9 mouse cellular contexts compared by ENCODE assay signal in the genomic region with DNA sequence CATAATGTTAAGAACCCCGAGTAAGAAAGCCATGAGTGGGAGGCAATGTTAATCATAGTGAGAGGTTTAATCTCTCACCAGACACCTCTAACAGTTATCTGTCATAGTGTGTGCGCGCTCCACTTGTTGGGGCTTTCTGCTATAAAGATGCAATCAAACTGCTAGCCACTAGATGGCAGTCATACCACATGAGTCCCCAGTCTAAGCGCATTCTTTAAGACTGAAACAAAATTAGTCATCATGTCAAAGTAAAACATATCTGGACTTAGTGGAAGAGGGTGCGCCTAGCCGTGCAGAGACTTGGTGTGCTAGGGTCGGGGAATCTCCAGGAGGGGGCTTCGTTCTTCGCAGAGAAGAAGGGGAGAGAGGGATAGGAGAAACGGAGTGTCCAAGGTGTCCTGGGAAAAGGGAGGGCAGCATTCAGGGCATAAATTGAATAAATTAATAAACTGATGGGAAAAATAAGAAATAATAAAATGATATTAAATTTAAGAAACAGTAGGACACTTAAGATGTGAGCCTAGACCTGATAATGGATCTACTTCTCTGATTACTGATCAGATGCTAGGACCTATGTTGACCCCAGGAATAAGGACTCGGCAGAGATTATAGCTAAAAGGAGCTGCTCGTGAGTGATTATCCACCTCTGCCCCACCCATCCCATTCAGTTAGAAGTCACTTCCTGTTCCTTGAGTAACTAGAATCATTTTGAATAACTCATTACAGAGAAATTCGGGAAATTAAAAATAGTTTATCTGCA. TPM values are rescaled to one million over a fixed set of nuclear protein-coding genes. Genes with fewer than 3 reads are reported as not detected.
DNase-seq lines count a peak whose midpoint lies in the region; ATAC-seq and TF ChIP-seq lines count a peak whose summit lies in the region.
"Had no signal": no experiment of that assay in that cellular context is flagged by ENCODE, and none has a peak within 500 bp of the region (broad histone marks: within the 10 kb centered on the region; RNA-seq: fewer than 3 reads in every experiment).

No protein-coding gene starts in this region.

- H3K4me2 ChIP-seq in heart, embryonic 12.5 days: no peak overlapping the region
- no peak overlapping the region for H3K4me2 ChIP-seq in liver, embryonic 14.5 days (ENCODE audit: low read depth)
- H3K4me2 ChIP-seq in neural tube, embryonic 14.5 days (ENCODE audit: low read depth, low read length): 0 out of 2 replicates have a peak overlapping the region, but pooled peaks have one; percentile 20

- peak; percentile 95 for ATAC-seq in CD4-positive, CD25-positive, alpha-beta regulatory T cell, adult 4 months
- peak; percentile 45; the same call in 1 of the 2 replicates for ATAC-seq in heart, embryonic 12.5 days (ENCODE audit: insufficient number of reproducible peaks, low FRiP score)
- no peak for ATAC-seq in liver, embryonic 14.5 days (ENCODE audit: insufficient read depth)
- peak; percentile 92 for ATAC-seq in neural tube, embryonic 14.5 days (ENCODE audit: low read depth)

- no peak overlapping the region for H3K27ac ChIP-seq in heart, embryonic 12.5 days (ENCODE audit: poor library complexity, severe bottlenecking)
- H3K27ac ChIP-seq in liver, embryonic 14.5 days: no peak overlapping the region
- H3K27ac ChIP-seq in neural tube, embryonic 14.5 days (ENCODE audit: low read depth, low read length): no peak overlapping the region
- H3K27ac ChIP-seq: macrophage had no signal

- no peak overlapping the region for H3K9ac ChIP-seq in heart, embryonic 12.5 days
- no peak overlapping the region for H3K9ac ChIP-seq in liver, embryonic 14.5 days (replicated peaks)
- H3K9ac ChIP-seq in neural tube, embryonic 14.5 days (replicated peaks; ENCODE audit: low read depth, low read length): no peak overlapping the region

- peak; percentile 68 for DNase-seq in adipocyte (ENCODE audit: low spot score)
- DNase-seq in embryo, embryonic 10.5 days (ENCODE audit: low spot score): peak; percentile 82
- peak; percentile 57 for DNase-seq in kidney, postnatal 14 days
- peak in 2 of 3 experiments; percentile 0 to 23 for DNase-seq in liver, embryonic 14.5 days (ENCODE audit: low read depth in 3 of 3, low spot score in 3 of 3)
- peak; percentile 81 for DNase-seq in thymus, postnatal 14 days

- H3K4me3 ChIP-seq in heart, embryonic 12.5 days: no peak overlapping the region
- H3K4me3 ChIP-seq in liver, embryonic 14.5 days (ENCODE audit: insufficient read depth in 1 of 2, low read depth in 2 of 2, low read length in 2 of 2): no peak overlapping the region
- no peak overlapping the region for H3K4me3 ChIP-seq in neural tube, embryonic 14.5 days (ENCODE audit: low read depth, low read length)

- H3K36me3 ChIP-seq in heart, embryonic 12.5 days: no peaks in the 10 kb centered on the region
- no peaks in the 10 kb centered on the region for H3K36me3 ChIP-seq in liver, embryonic 14.5 days (replicated peaks; ENCODE audit: control insufficient read depth, insufficient read depth, low read depth)
- no peaks in the 10 kb centered on the region for H3K36me3 ChIP-seq in neural tube, embryonic 14.5 days (ENCODE audit: control insufficient read depth, insufficient read depth, low read length)

- H3K27me3 ChIP-seq in heart, embryonic 12.5 days (replicated peaks): no peaks in the 10 kb centered on the region
- no peaks in the 10 kb centered on the region for H3K27me3 ChIP-seq in liver, embryonic 14.5 days (ENCODE audit: control insufficient read depth, insufficient read depth, low read length)
- H3K27me3 ChIP-seq in neural tube, embryonic 14.5 days (ENCODE audit: control insufficient read depth, insufficient read depth, low read length): no peaks in the 10 kb centered on the region

- no peaks in the 10 kb centered on the region for H3K9me3 ChIP-seq in heart, embryonic 12.5 days (replicated peaks)
- H3K9me3 ChIP-seq in liver, embryonic 14.5 days (ENCODE audit: control insufficient read depth, low read length): no peaks in the 10 kb centered on the region
- H3K9me3 ChIP-seq in neural tube, embryonic 14.5 days (ENCODE audit: control insufficient read depth, low read length): no peaks in the 10 kb centered on the region

- 25% methylated on average over 13 of the region's 13 CpGs for WGBS in heart, embryonic 12.5 days
- 22% methylated on average over 13 of the region's 13 CpGs for WGBS in liver, embryonic 14.5 days (ENCODE audit: insufficient replicate concordance)
- WGBS in neural tube, embryonic 14.5 days: 34% methylated on average over 13 of the region's 13 CpGs

- no peaks in the 10 kb centered on the region for H3K4me1 ChIP-seq in heart, embryonic 12.5 days (replicated peaks)
- H3K4me1 ChIP-seq in liver, embryonic 14.5 days (replicated peaks; ENCODE audit: control insufficient read depth in 2 of 2, insufficient read depth in 2 of 2, low read length in 1 of 2): no peaks in the 10 kb centered on the region
- no peaks in the 10 kb centered on the region for H3K4me1 ChIP-seq in neural tube, embryonic 14.5 days (ENCODE audit: control insufficient read depth, insufficient read depth, low read length)

- no peak for TF ChIP-seq EP300 in liver, embryonic 14.5 days (IDR thresholded peaks at IDR 0.05; ENCODE audit: low read depth)

- TF ChIP-seq CTCF in liver, embryonic 14.5 days (IDR thresholded peaks at IDR 0.05; ENCODE audit: low read depth): peak; percentile 71

RNA-seq across cellular contexts. Expression of a gene that starts 42.4 kb away (rescaled TPM):
- not detected for polyA plus RNA-seq in CD4-positive, CD25-positive, alpha-beta regulatory T cell, adult 4 months (2017; shearing (Covaris generic))
- not detected in 2 replicates for polyA plus RNA-seq in heart, embryonic 12.5 days (2016; fragmentation: Nextera tagmentation; extraction: Ambion mirVana)
- not detected in 2 replicates for polyA plus RNA-seq in liver, embryonic 14.5 days (2012; rRNA removed)
- not detected in 2 replicates for polyA plus RNA-seq in liver, embryonic 14.5 days (2014; fragmentation: Nextera tagmentation; extraction: Ambion mirVana)
- 5.5 and 6.4 TPM in 2 replicates for polyA plus RNA-seq in neural tube, embryonic 14.5 days (2014; fragmentation: Nextera tagmentation; extraction: Ambion mirVana)
- polyA plus RNA-seq: macrophage had no signal

Comparison
In these comparisons a context has a peak if more than half of its experiments do, and no peak if none do; other contexts are left out.
1. DNase-seq: peak in every context shown above with its lines; median percentile 82 in embryo, embryonic 10.5 days; 81 in thymus, postnatal 14 days; 68 in adipocyte; 57 in kidney, postnatal 14 days; 12 in liver, embryonic 14.5 days.